In genomic region chr14:86293804-86294203, GRCm38 (mm10) we compare ENCODE assay signal across 18 mouse cellular contexts.
"Had no signal": no experiment of that assay in that cellular context is flagged by ENCODE, and none has a peak within 500 bp of the region (broad histone marks: within the 10 kb centered on the region; RNA-seq: fewer than 3 reads in every experiment).

No protein-coding gene starts in this region.

- H3K9me3 ChIP-seq: limb, embryonic 10.5 days; limb, embryonic 13.5 days; liver, embryonic 12.5 days; liver, embryonic 15.5 days; midbrain, embryonic 10.5 days; midbrain, embryonic 13.5 days; neural tube, embryonic 13.5 days; stomach, embryonic 15.5 days had no signal

- H3K27me3 ChIP-seq: limb, embryonic 13.5 days; liver, embryonic 12.5 days; liver, embryonic 15.5 days; midbrain, embryonic 13.5 days; neural tube, embryonic 13.5 days; stomach, embryonic 15.5 days had no signal

- H3K27ac ChIP-seq: limb, embryonic 10.5 days; limb, embryonic 13.5 days; liver, embryonic 12.5 days; liver, embryonic 15.5 days; midbrain, embryonic 10.5 days; midbrain, embryonic 13.5 days; neural tube, embryonic 13.5 days; stomach, embryonic 15.5 days had no signal

- H3K36me3 ChIP-seq: limb, embryonic 10.5 days; limb, embryonic 13.5 days; liver, embryonic 12.5 days; liver, embryonic 15.5 days; midbrain, embryonic 10.5 days; midbrain, embryonic 13.5 days; neural tube, embryonic 13.5 days; stomach, embryonic 15.5 days had no signal

- H3K4me2 ChIP-seq: limb, embryonic 13.5 days; liver, embryonic 12.5 days; liver, embryonic 15.5 days; midbrain, embryonic 13.5 days; neural tube, embryonic 13.5 days; stomach, embryonic 15.5 days had no signal

- ATAC-seq: inflammation-experienced regulatory T-cells, adult 6 months; intestine, embryonic 16.5 days; liver, embryonic 12.5 days; lung, postnatal 0 days; midbrain, embryonic 13.5 days; midbrain, embryonic 16.5 days had no signal

- H3K4me1 ChIP-seq: limb, embryonic 10.5 days; limb, embryonic 13.5 days; liver, embryonic 12.5 days; liver, embryonic 15.5 days; midbrain, embryonic 10.5 days; midbrain, embryonic 13.5 days; neural tube, embryonic 13.5 days; stomach, embryonic 15.5 days had no signal

- DNase-seq: liver; lung, adult 18-20 months; right cerebral cortex, postnatal 25 days; spleen, adult 18-20 months; thymus, postnatal 25 days had no signal

- H3K9ac ChIP-seq: limb, embryonic 13.5 days; liver, embryonic 12.5 days; liver, embryonic 15.5 days; midbrain, embryonic 13.5 days; neural tube, embryonic 13.5 days; stomach, embryonic 15.5 days had no signal

- H3K4me3 ChIP-seq: limb, embryonic 10.5 days; limb, embryonic 13.5 days; liver, embryonic 12.5 days; liver, embryonic 15.5 days; midbrain, embryonic 10.5 days; midbrain, embryonic 13.5 days; myocyte; neural tube, embryonic 13.5 days; stomach, embryonic 15.5 days had no signal
